Mouse (Mus musculus) urinary bladder, postnatal 14 days (tissue): ENCODE measurements around the gene Trabd2b.
A peak's percentile ranks its signal among the peaks of the same experiment; 100 is the strongest.

ENCODE experiments used
- DNase-seq: peaks from one replicate; pipeline ENCODE4 v3.0.0; 2021; ENCODE audit warnings: low spot score

Gene Trabd2b

DNA sequence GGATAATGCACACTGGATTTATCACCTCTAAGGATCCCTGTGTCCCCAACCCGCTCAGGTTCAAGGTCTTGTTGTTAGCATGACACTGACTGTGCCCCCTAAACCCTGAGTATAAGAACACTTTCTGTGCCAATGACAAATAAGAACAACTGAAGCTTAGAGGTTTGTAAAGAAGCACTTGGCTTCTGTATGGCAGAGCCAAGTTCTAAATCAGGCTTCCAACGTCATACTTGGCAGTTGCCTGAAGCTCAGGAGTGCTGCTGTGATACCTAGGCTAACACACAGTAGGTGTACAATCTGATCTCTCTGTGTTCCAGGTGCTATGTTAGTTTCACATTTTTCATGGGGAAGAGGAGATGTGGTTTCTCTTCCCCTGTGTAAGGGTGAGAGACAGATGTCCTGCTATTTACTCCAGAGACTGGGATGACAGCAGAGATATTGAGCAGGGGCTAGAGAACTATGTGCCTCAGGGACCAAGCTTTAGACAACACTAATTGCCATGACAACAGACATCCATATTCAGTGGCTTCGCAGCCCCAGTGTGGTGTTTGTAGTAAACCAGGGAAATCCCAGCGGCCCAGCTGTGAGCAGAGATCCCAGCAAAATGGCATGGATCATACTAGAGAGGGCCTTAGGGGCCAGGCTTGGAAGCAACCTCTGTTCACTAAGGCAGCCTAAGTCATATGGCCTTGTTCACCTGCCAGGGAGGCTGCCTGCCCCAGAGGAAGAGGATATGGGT is 89.3 kb downstream of the Trabd2b start:
- no peak for DNase-seq

GRCm38 (mm10) chr4:114499650-114500049 is 93.1 kb downstream of the Trabd2b start:
- no peak for DNase-seq

- DNase-seq: no peak
Observed at GRCm38 (mm10) chr4:114500317-114500716, 93.8 kb downstream of the Trabd2b start.

DNA sequence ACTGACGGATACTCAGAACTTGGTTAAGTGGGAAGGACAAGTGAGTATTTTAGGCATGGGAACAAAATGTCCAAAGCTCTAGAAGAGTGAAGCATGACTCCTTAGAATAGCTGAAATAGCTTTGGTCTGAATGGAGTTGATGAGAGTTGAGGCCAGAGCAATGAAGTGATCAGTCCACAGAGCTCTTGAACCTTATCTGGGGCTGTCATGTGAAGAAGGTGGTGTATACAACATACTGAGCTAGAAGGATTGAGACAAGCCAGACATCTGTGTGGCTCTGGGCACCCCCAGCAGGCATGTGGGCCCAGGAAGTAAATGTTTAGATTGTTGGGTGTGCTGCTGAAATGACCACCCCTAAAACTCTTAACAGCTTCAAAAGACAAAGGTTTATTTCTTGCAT is 94.5 kb downstream of the Trabd2b start:
- DNase-seq: no peak

DNA sequence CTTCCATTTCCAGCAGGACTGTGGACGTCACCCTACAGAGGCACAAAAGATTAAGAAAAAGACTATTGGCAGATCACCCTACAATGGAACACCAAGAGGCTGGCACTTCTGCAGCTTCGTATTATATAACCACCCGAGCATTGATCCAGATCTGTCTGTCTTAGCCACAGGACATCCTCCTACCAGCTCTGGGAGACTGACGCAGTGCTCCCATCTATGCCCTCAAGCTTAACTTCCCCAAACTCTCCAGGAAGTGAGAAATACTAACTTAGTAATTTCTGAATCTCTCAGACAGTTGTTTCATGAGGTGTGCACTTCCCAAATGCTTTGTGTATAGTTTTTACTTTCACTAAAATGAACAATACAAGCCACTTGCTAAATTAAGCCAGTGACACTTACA is 95.1 kb downstream of the Trabd2b start:
- no peak for DNase-seq

- no peak for DNase-seq
Observed at GRCm38 (mm10) chr4:114504227-114505041, 97.9 kb downstream of the Trabd2b start.

DNA sequence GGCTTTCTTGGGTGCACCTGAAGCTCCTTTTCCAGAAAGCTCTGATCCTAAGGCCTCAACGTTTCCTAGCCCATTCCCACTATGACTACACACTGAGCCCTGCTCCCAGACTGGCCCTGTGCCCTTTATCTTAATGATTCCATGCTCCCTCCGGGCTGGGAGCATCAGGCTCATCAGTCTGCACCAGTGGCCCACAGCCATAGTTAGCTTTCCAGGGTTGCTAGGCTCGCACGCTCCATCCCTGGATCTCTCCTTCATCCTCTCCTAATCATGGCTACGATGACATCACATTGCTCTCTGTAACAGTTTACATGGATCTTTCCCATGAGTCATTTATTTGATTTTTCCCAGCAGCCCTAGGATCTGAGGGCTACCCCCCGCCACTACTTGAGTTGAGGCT is 103.1 kb downstream of the Trabd2b start:
- no peak for DNase-seq

DNA sequence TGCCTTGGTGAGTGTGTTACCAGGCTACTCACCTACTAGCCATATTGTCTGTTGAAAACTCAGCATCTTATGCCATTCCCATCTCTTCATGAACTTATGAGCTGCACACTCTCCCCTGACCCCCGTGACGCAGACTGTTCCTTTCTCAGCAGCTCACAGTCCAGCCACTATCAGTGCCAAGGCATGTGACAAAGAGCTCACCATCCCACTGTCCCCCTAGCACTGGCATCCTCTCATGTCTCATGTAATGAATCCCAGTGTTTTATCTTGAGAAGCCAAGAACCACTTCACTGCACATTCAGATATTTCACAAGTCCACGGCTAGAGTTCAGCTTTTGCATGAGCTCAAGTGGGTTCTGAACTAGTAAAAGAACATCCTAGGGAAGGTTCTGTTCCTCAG is 105.1 kb downstream of the Trabd2b start:
- no peak for DNase-seq

GRCm38 (mm10) chr4:114513149-114513548 is 106.6 kb downstream of the Trabd2b start:
- DNase-seq: no peak

DNA sequence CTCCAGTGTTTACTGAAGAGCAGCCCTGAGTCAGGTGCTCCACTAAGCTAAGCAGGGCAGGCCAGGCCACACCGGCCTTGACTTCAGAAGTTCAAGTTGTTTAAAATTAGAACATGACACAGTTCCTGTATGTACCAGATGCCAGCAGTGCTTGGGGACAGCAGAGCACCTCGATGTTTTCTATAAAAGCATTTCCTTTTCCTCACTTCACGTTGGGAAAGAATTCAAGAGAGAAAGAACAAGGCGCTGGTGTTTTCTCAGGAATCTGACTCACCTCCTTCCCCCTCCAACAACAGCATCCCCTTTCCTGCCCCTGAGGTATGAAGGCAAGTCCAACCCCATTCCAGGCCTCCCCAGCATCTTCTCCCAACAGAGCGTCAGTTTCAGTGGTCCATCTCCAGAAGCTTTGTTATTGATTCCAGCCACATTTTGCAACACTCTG is 108.8 kb downstream of the Trabd2b start:
- no peak for DNase-seq

DNA sequence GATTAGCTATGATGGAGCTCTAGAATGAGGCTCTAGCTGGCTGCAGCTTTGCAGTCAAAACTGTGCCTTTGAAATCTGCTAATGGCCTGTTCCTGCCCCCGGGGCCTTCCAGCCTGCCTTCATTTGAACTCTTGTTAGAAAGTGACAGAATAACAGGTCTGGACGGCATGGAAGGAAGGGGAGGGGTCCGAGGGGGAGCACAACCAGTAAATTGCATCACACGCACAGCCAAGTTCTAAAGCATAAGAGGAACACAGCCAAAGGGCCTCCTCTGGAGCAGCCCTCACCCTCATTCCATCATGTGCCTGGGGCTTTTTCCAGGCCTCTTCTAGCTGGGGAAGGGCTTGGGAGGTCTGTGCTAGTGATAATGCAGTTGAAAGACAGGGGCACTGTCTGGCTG is 110.1 kb downstream of the Trabd2b start:
- no peak for DNase-seq

- DNase-seq: no peak
Observed at GRCm38 (mm10) chr4:114518061-114518460, 111.5 kb downstream of the Trabd2b start.

DNA sequence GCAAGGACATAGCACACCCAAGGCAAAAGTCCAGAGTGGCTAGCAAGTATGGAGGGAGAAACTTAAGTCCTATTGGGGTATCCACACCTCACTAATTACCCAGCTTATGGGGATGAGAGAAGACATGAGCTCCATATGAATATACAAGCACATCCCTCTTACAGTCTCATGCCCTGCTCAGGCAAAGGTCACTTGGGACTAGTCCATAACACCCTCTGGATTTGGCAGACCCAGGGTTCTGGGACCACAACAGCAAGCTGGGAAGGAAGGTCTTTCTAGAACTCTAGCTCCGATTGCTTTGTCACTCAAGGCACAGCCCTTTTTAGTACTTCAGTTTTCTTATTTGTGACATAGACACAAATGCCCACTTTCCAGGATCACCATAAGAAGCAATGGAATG is 112.0 kb downstream of the Trabd2b start:
- DNase-seq: no peak

GRCm38 (mm10) chr4:114519321-114519720 is 112.8 kb downstream of the Trabd2b start:
- DNase-seq: no peak

DNA sequence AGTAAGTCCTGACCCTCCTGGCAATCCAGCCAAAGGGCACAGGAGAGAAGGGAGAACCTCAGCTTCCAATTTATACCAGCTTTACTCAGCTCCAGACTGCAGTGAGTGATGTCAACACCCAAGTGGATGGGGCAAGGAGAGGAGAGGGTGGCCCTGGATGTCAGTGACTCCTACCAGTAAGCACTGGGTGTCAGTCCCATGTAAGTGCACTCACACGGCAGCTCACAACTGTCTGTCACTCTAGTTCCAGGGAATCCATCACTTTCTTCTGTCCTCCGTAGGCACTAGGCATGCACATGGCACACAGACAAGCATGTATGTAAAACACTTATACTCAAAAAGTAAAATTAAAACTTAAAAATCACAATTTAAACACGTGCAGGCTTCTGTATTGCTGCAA is 113.4 kb downstream of the Trabd2b start:
- no peak for DNase-seq

- DNase-seq: no peak
Observed at GRCm38 (mm10) chr4:114523335-114524188, 117.0 kb downstream of the Trabd2b start.

DNA sequence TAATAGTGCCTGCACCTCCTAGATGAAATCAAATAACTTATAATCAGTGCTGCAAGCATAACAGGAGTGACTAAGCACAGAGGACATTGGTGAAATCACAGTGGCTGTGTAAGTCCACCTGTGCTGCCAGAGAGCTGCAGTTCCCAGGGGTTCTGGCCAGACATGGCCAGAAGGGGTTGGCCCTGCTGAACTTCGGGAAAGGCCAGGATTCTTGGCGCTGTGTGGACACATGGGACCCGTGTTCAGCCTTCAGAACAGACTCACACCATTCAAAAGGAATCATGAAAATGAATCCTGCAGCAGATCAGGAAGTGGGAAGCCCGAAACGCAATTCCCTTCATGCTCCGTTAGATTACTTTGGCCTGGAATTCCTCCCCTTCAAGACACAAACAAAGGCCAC is 125.1 kb downstream of the Trabd2b start:
- DNase-seq: no peak

- peak; percentile 56 for DNase-seq
Observed at GRCm38 (mm10) chr4:114533894-114534754, 127.6 kb downstream of the Trabd2b start.

GRCm38 (mm10) chr4:114537376-114537974 is 131.0 kb downstream of the Trabd2b start:
- DNase-seq: no peak

- no peak for DNase-seq
Observed at GRCm38 (mm10) chr4:114540031-114540430, 133.5 kb downstream of the Trabd2b start.

DNA sequence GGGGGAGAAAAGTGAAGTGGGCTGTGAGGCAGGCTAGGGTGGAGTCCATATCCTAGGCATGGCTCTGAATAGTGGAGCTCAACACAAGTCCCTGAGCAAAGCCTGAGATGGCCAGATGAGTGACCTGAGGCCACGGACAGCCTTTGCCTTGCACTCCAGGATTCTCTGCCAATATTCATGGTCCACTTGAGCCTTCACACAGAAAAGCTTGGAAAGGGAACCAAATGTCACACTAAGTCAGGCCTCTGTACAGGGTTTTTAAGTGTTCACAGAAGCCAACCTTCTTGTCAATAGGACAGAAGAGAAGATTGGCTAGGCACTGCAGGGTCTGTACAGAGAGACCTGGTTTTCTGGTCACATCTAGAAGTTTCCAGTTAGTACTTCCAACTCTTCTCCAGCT is 134.7 kb downstream of the Trabd2b start:
- no peak for DNase-seq
